Mouse (Mus musculus): ENCODE data around the gene Gm49342.
"Not testable (repeated sequence)": the region's sequence is repeated elsewhere in the genome, so short reads cannot be mapped to it uniquely, and the experiment has no call there.

Gm49342 gene

DNA sequence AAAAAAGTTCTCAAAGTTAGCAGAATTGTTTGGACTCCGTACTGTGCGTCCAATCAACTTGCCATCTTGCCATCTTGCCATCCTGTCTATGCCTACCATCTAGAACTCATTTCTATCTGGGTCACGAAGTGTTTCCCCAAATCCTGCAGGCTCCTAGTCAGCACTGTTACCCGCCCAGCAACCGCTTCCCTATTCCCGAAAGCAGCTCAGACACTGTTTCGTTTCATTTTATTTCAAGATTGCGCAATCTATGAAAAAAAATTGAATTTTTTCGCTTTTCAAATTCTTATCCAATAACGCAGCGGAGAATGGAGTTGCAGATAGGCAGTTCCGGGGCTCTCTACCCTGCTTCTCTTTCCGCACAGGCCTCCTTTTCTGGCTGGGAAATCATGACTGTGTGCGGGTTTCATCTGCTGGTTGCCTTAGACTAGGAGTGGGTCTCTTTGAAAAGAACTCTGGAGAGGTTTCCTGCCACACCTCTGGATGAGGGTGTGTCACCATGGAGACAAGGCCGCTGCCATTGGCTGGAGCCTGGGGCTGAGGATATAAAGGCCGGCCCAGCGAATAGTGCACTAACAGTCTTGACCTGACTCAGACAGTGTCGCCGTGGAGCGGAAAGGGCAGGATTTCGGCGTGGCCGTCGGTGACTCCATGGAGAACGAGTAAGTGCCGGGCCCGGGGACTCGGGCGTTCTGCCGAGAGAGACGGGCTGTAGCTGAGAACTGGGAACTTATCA lies at the start of gene Gm49342:
Gene Gm49342, plus strand, starts transcription at position 586 of the 736 bp plus-strand sequence.
- no peaks in the 10 kb centered on the region for H3K36me3 ChIP-seq (ENCODE audit: control insufficient read depth, insufficient read depth, low read length, poor library complexity, severe bottlenecking)
- DNase-seq (ENCODE audit: low read depth, low spot score) = peak; percentile 93

DNA sequence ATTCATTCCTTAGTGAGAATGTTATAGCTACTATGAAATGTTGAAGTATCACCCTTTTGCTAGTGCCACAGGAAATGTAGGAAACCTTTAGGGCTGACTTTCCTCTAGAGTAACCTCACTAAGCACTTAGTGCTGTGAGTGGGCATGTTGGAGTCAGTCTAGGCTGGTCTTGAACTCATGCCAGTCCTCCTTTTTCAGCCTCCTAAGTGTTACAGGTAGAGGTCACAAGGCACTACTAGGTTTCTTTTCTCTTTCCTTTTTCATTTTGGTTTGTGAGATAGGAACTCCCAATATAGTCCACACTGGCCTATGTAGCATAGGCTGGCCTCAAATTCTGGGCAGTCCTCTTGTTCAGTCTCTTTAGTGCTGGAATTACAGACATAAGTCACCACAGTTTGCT lies 48.9 kb upstream of the Gm49342 start:
- H3K27me3 ChIP-seq (ENCODE audit: control insufficient read depth, insufficient read depth, low read length, poor library complexity, severe bottlenecking) = no peaks in the 10 kb centered on the region
- no peaks in the 10 kb centered on the region for H3K36me3 ChIP-seq (ENCODE audit: control insufficient read depth, insufficient read depth, low read length, poor library complexity, severe bottlenecking)
- DNase-seq (ENCODE audit: low read depth, low spot score) = no peak

More for the DNA sequence above, at the start of gene Gm49342:
- H3K27me3 ChIP-seq (ENCODE audit: control insufficient read depth, insufficient read depth, low read length, poor library complexity, severe bottlenecking) = no peaks in the 10 kb centered on the region

DNA sequence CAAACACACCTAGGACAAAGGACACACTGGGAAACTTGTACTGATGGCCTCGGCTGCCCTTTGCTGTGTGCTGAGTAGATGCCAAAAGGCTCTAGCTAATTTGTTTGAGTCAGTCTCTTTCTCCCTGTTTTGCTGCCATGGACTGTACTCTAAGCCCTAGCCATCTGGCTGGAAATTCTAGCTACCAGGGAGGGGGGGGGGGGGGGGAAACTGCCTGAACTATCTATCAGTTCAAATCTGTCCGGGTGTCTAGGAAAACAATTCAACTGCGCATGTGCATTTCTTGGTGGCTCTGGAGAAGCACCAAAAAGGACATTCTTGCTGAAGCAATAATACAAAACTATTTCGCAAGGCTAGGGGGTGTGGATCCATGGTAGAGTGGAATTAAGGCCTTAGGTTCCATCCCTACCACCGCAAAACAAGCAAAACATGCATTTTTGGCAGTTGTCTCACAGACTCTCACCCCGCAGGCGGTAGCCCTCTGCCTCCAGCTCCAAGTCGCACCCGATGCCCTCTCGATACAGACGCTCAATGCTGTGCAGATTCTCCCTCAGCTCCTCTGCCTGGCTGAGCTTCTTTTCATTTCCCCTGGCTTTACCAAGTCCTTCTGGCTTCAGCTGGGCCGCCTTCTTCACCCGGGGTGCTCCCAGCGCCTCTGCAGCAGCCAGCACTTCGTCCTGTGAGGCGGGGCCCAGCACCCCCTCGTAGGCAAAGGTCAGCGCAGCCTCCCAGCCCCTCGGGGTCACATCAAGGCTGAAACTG lies 48.2 kb upstream of the Gm49342 start:
- DNase-seq (ENCODE audit: low read depth, low spot score) = no peak
- H3K36me3 ChIP-seq (ENCODE audit: control insufficient read depth, insufficient read depth, low read length, poor library complexity, severe bottlenecking) = no peaks in the 10 kb centered on the region
- no peaks in the 10 kb centered on the region for H3K27me3 ChIP-seq (ENCODE audit: control insufficient read depth, insufficient read depth, low read length, poor library complexity, severe bottlenecking)

DNA sequence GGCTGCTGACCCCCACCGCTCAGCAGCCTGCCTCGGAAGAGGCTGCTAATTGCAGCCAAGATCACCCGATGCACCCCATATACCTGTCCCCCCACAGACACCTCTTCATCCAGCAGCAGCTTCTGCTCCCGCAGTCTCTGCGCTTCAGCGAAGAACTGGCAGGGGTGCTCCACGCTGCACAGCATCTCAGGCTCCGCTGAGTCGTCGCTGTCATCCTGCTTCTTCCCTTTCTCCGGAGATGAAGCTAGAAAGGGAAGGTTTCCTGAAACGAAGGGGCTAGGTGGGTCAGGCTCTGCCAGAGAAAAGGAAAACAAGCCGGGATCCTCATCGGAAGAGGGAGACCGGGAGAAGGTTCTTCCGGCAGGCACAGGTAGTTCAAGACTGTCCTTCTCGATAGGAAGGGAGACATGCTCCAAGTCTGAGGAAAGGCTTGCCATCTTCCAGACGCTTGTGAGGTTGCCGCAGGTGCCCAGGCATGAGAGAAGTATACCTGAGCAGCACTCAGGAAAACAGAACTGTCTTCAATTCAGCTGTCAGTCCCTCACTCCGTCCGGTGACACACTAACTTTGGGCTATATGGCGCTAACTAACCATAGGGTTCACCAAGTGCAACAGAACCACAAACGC lies 47.5 kb upstream of the Gm49342 start:
- Histone ChIP-seq H3K36me3 (ENCODE audit: control insufficient read depth, insufficient read depth, low read length, poor library complexity, severe bottlenecking) (no peaks in the 10 kb centered on the region), H3K27me3 (ENCODE audit: control insufficient read depth, insufficient read depth, low read length, poor library complexity, severe bottlenecking) (no peaks in the 10 kb centered on the region)
- DNase-seq (ENCODE audit: low read depth, low spot score) = no peak

DNA sequence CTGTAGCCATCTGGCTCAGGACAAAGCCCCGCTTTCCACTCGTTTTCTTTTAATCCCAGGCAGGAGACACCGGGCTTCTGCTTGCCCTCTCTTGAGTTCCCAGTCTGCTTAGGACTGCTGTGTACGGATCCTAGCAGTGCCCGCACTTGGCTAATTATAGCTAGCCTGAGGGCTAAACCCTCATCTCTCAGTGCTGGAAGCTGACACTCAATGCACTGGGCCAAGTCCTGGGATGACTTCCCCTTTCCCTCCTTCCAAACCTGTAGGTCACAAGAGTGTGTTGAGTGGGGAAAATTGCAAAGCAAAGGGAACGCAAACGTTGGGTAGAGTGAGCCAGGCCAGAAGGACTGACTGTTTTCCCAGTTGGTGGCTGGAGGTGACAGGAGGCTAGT lies 46.9 kb upstream of the Gm49342 start, which contains the start of gene Klhl33:
Gene Klhl33, minus strand, starts transcription at position 134 of the 392 bp plus-strand sequence.
- DNase-seq (ENCODE audit: low read depth, low spot score) = no peak
- no peaks in the 10 kb centered on the region for H3K36me3 ChIP-seq (ENCODE audit: control insufficient read depth, insufficient read depth, low read length, poor library complexity, severe bottlenecking)
- H3K27me3 ChIP-seq (ENCODE audit: control insufficient read depth, insufficient read depth, low read length, poor library complexity, severe bottlenecking) = no peaks in the 10 kb centered on the region

DNA sequence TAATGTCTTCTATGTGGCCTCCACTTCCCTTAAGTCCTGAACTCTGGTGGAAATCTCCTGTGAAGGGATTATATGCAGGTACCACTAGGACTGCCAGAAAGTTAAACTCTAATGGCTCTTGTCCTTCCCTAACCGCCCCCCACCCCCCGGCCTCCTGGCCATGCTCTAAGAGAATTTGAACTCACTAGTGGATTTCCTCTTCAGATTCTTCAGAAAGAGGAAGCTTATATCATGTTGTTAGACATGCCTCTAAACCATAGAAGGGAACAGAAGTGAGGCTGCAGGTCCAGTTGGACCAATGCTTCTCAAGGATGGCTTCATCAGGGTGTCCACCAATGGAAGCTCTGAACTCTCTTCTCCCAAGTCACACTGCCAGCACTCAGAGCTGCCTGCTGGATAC lies 46.3 kb upstream of the Gm49342 start:
- H3K27me3 ChIP-seq (ENCODE audit: control insufficient read depth, insufficient read depth, low read length, poor library complexity, severe bottlenecking); H3K36me3 ChIP-seq (ENCODE audit: control insufficient read depth, insufficient read depth, low read length, poor library complexity, severe bottlenecking): not testable (repeated sequence)
- peak; percentile 11 for DNase-seq (ENCODE audit: low read depth, low spot score)

DNA sequence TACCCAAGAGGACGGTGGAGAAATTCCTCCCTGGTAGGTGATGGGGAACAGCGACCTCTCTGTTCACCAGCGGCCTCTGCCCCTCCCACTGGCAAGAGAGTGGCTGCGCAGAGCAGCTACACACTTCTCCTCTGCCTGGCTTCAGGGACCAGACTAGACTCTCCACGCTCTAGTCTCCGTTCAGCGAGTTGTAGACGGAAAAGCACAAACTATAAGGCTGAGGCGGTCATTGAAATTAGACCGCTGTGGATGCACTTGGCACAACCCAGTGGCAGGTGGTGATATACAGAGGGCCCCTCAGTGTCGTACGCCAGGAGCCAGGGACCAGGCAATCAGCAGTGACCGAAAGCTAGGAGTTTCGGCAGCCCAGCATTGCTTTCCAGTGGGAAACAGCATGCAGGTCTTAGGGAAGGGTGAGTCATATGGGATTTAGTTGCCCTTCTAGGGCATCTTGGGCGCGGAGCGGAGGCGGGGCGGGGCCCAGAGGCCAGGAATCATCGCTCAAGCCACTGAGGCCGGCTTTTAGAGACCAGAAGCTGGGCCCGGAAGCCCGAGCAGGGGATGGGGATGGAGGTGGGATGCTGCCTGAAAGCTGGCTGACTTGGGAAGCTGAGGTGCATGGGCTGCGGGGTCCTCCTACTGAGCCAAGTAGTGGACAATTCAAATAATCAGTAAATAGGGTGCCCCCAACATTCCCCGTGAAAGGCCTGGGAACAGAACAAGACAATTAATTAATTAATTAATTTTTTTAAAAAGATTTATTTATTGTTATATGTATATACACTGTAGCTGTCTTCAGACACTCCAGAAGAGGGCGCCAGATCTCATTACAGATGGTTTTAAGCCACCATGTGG lies 40.1 kb upstream of the Gm49342 start:
- Histone ChIP-seq H3K27me3 (ENCODE audit: control insufficient read depth, insufficient read depth, low read length, poor library complexity, severe bottlenecking) (no peaks in the 10 kb centered on the region), H3K36me3 (ENCODE audit: control insufficient read depth, insufficient read depth, low read length, poor library complexity, severe bottlenecking) (no peaks in the 10 kb centered on the region)
- peak; percentile 42 for DNase-seq (ENCODE audit: low read depth, low spot score)

DNA sequence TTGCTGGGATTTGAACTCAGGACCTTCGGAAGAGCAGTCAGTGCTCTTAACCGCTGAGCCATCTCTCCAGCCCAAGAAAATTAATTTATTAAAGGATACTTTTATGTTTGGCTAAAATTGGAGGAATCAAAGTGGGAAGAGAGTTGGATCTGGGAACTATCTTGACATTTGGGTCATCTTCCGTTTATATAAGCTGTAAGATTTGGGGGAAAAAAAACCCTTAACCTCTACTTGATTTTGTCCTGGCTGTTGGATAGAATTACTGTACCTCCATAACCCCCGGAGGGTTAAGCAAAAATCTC lies 39.5 kb upstream of the Gm49342 start:
- no peak for DNase-seq (ENCODE audit: low read depth, low spot score)
- no peaks in the 10 kb centered on the region for H3K36me3 ChIP-seq (ENCODE audit: control insufficient read depth, insufficient read depth, low read length, poor library complexity, severe bottlenecking)
- no peaks in the 10 kb centered on the region for H3K27me3 ChIP-seq (ENCODE audit: control insufficient read depth, insufficient read depth, low read length, poor library complexity, severe bottlenecking)

DNA sequence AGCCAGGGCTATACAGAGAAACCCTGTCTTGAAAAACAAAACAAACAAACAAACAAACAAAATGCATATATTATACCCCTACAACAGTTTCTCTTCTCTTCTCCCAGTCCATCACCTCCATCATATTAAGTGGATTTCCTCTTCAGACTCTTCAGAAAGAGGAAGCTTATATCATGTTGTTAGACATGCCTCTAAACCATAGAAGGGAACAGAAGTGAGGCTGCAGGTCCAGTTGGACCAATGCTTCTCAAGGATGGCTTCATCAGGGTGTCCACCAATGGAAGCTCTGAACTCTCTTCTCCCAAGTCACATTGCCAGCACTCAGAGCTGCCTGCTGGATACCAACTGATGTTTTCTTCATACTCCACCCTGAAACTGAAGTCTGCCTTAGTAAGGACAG lies 39.0 kb upstream of the Gm49342 start:
- DNase-seq (ENCODE audit: low read depth, low spot score); H3K27me3 ChIP-seq (ENCODE audit: control insufficient read depth, insufficient read depth, low read length, poor library complexity, severe bottlenecking); H3K36me3 ChIP-seq (ENCODE audit: control insufficient read depth, insufficient read depth, low read length, poor library complexity, severe bottlenecking): not testable (repeated sequence)

DNA sequence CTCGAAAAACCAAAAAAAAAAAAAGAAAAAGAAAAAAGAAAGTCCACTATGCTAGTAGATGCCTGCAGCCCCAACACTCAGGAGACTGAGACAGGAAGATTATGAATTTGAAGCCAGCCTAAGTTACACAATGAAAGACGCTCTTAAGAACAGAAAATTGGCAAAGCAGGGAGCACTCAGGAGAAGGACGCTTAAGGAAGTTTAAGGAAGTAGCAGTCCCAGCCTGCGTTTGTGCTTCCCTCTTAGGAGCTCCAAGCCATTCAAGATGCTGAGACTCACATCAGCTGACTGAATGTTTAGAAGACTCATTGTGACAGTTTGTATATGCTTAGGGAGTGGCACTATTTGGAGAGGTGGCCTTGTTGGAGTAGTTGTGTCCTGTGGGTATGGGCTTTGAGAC lies 36.2 kb upstream of the Gm49342 start:
- Histone ChIP-seq H3K36me3 (ENCODE audit: control insufficient read depth, insufficient read depth, low read length, poor library complexity, severe bottlenecking) (peaks cover 1% of the 10 kb centered on the region; the same call in 1 of the 2 replicates), H3K27me3 (ENCODE audit: control insufficient read depth, insufficient read depth, low read length, poor library complexity, severe bottlenecking) (no peaks in the 10 kb centered on the region)
- DNase-seq (ENCODE audit: low read depth, low spot score) = no peak

DNA sequence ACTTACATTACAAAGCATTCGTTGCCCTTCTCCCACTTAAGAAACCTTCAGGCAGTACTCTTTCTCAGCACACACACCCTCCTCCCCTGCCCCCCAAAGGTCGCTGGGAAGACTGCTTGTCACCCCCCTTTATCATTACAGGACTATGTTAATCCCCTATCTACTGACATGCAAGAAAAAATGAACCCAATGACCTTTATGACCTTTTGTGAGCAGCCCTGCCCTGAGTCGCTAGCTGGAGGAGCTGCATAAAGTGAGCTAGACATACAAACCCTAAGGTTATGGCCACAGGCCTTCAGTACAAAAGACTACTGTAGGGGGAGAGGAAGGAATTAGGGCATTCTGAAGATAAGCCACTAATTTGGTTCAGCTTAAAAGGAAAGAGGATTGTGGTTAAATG lies 33.0 kb upstream of the Gm49342 start:
- H3K27me3 ChIP-seq (ENCODE audit: control insufficient read depth, insufficient read depth, low read length, poor library complexity, severe bottlenecking) = no peaks in the 10 kb centered on the region
- DNase-seq (ENCODE audit: low read depth, low spot score) = no peak
- H3K36me3 ChIP-seq (ENCODE audit: control insufficient read depth, insufficient read depth, low read length, poor library complexity, severe bottlenecking) = peaks cover 7% of the 10 kb centered on the region; the same call in 1 of the 2 replicates

DNA sequence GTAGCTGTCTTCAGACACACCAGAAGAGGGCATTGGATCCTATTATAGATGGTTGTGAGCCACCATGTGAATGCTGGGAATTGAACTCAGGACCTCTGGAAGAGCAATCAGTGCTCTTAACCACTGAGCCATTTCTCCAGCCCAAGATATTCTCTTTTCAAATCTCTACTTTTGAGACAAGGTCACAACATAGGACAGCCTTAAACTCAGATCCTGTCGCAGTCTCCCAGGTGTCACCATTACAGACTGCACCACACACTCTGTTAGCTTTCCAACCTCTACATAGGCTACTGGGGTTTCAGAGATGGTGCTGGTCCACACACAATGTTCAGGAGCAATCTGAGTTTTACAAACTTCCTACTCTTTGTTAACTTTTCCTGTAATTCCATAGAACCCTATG lies 20.9 kb upstream of the Gm49342 start:
- H3K36me3 ChIP-seq (ENCODE audit: control insufficient read depth, insufficient read depth, low read length, poor library complexity, severe bottlenecking) = peaks cover 14% of the 10 kb centered on the region
- H3K27me3 ChIP-seq (ENCODE audit: control insufficient read depth, insufficient read depth, low read length, poor library complexity, severe bottlenecking); DNase-seq (ENCODE audit: low read depth, low spot score): not testable (repeated sequence)

DNA sequence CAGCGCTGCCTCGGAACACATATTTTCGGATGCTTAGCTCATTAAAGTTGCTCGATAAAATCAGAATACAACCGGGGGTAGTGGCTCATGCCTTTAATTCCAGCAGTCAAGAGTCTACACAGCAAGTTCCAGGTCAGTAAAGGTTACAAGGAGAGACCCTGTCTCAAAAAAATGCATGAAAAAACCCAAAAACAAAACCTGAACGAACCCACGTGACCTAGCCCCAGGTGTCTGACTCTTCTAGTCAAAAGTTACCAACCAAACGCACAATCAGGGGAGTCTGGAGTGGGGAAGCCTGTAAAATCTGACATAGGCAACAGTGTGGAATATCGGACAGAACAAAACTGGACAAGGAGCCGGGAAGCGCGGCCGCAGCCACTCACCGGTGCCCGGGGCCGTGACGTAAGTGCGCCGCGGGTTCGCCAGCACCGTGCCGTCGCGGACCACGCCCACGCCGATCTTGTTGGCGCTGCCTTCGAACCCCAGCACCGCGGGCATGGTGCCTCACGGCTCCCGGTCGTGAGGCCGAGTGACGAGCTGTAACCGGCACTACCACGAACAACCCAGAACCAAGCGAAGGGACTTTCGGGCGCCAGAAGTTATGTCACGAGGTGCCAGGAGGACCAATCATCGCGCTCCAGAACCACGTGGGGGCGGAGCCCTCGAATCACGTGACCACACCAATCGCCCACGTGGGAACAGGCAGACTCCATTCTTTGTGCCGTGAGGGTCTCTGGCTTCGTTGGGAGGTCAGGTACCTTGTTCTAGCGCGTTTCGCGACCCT lies 19.8 kb upstream of the Gm49342 start, which contains the start of the genes Osgep and Apex1:
Gene Osgep, minus strand, starts transcription at position 613 of the 784 bp plus-strand sequence.
Gene Apex1, plus strand, starts transcription at position 688 of the 784 bp plus-strand sequence.
- H3K36me3 ChIP-seq (ENCODE audit: control insufficient read depth, insufficient read depth, low read length, poor library complexity, severe bottlenecking) = peaks cover 17% of the 10 kb centered on the region
- no peaks in the 10 kb centered on the region for H3K27me3 ChIP-seq (ENCODE audit: control insufficient read depth, insufficient read depth, low read length, poor library complexity, severe bottlenecking)
- peak; percentile 99 for DNase-seq (ENCODE audit: low read depth, low spot score)

All from splenic B cell, adult 2 months (primary cell).